8 mouse cellular contexts compared by ENCODE assay signal in genomic region chr1:180944553-180944952, GRCm38 (mm10). TPM values are rescaled to one million over a fixed set of nuclear protein-coding genes. Genes with fewer than 3 reads are reported as not detected.
DNase-seq lines count a peak whose midpoint lies in the region; ATAC-seq and TF ChIP-seq lines count a peak whose summit lies in the region.

No protein-coding gene starts in this region.

- peaks cover 53% of the 10 kb centered on the region for H3K4me1 ChIP-seq in limb, embryonic 15.5 days
- H3K4me1 ChIP-seq in small intestine, adult 2 months (ENCODE audit: control insufficient read depth, insufficient read depth, insufficient read length, low read length) = peaks cover 29% of the 10 kb centered on the region

- no peaks in the 10 kb centered on the region for H3K27me3 ChIP-seq in limb, embryonic 15.5 days
- H3K27me3 ChIP-seq in small intestine, adult 2 months (ENCODE audit: control insufficient read depth, insufficient read depth, low read length) = no peaks in the 10 kb centered on the region

- no peak overlapping the region for H3K9ac ChIP-seq in limb, embryonic 15.5 days

- peak overlapping the region; percentile 94 for H3K27ac ChIP-seq in limb, embryonic 15.5 days
- H3K27ac ChIP-seq in small intestine, adult 2 months (ENCODE audit: insufficient read depth, low read depth, low read length) = peak overlapping the region; percentile 46; the same call in 1 of the 2 replicates

- TF ChIP-seq CTCF in small intestine, adult 2 months (IDR thresholded peaks at IDR 0.05; ENCODE audit: extremely low read depth, insufficient read length, insufficient replicate concordance, low read depth, low read length) = no peak

- no peak for TF ChIP-seq POLR2A in small intestine, adult 2 months (IDR thresholded peaks at IDR 0.05; ENCODE audit: low read depth, low read length)

- 69% methylated on average over 4 of the region's 4 CpGs for WGBS in limb, embryonic 15.5 days
- 64% methylated on average over 4 of the region's 4 CpGs for WGBS in small intestine, adult 2 months

- H3K4me3 ChIP-seq in limb, embryonic 15.5 days = peak overlapping the region; percentile 24; the same call in 1 of the 2 replicates
- no peak overlapping the region for H3K4me3 ChIP-seq in small intestine, adult 2 months (ENCODE audit: low read depth, low read length)

- H3K9me3 ChIP-seq in limb, embryonic 15.5 days = no peaks in the 10 kb centered on the region

- H3K4me2 ChIP-seq in limb, embryonic 15.5 days = peak overlapping the region; percentile 44

- H3K36me3 ChIP-seq in limb, embryonic 15.5 days = peaks cover 20% of the 10 kb centered on the region
- peaks cover 5% of the 10 kb centered on the region; the same call in 1 of the 2 replicates for H3K36me3 ChIP-seq in small intestine, adult 2 months (ENCODE audit: control insufficient read depth, insufficient read depth, low read length)

- ATAC-seq in limb, embryonic 15.5 days (ENCODE audit: insufficient number of reproducible peaks, low FRiP score, low TSS enrichment, low read depth) = no peak

- DNase-seq in layer of hippocampus, adult 9-11 months = peak; percentile 43
- no peak for DNase-seq in layer of hippocampus, adult 11-12 months (ENCODE audit: low spot score)
- peak; percentile 34 to 59 for DNase-seq in adrenal gland, postnatal 36 days
- no peak for DNase-seq in urinary bladder, postnatal 10 days (ENCODE audit: low spot score)
- no peak for DNase-seq in gastrocnemius, postnatal 10 days
- no peak for DNase-seq in B cell, adult 2 months

RNA-seq across cellular contexts. Expression of gene Tmem63a, which starts 2.4 kb away (rescaled TPM):
- 10 to 100 TPM; 52.6 to 80.8 TPM for total RNA-seq in adrenal gland, postnatal 36 days (2021)
- 26.9 and 28.2 TPM in 2 replicates for polyA plus RNA-seq in limb, embryonic 15.5 days (2015; fragmentation: Nextera tagmentation; extraction: Ambion mirVana)
- 23.5 and 31.9 TPM in 2 replicates for polyA plus RNA-seq in small intestine, adult 2 months (2012; rRNA removed)
- total RNA-seq in gastrocnemius, postnatal 10 days (2021) = 10 to 100 TPM; 13.2 to 16.2 TPM

RNA-seq across cellular contexts. Expression of gene Lefty1, which starts 9.7 kb away (rescaled TPM):
- total RNA-seq in adrenal gland, postnatal 36 days (2021) = 1 to 10 TPM; 3.4 to 9.0 TPM
- polyA plus RNA-seq in limb, embryonic 15.5 days (2015; fragmentation: Nextera tagmentation; extraction: Ambion mirVana) = 3.8 and 4.0 TPM in 2 replicates
- 6.3 and 7.1 TPM in 2 replicates for polyA plus RNA-seq in small intestine, adult 2 months (2012; rRNA removed)
- total RNA-seq in gastrocnemius, postnatal 10 days (2021) = 1 to 10 TPM in 1 of 2 experiments, under 1 TPM in 1; 0.59 to 1.2 TPM

RNA-seq across cellular contexts. Expression of gene Pycr2, which starts 40.5 kb away (rescaled TPM):
- 10 to 100 TPM; 42.9 to 45.6 TPM for total RNA-seq in adrenal gland, postnatal 36 days (2021)
- polyA plus RNA-seq in limb, embryonic 15.5 days (2015; fragmentation: Nextera tagmentation; extraction: Ambion mirVana) = 93.9 and 102 TPM in 2 replicates
- polyA plus RNA-seq in small intestine, adult 2 months (2012; rRNA removed) = 21.8 and 23.2 TPM in 2 replicates
- 10 to 100 TPM; 19.9 to 20.6 TPM for total RNA-seq in gastrocnemius, postnatal 10 days (2021)

RNA-seq across cellular contexts. Expression of gene Lefty2, which starts 51.6 kb away (rescaled TPM):
- total RNA-seq in adrenal gland, postnatal 36 days (2021) = 1 to 10 TPM in 1 of 2 experiments, under 1 TPM in 1; 0.43 to 1.2 TPM
- 0.28 TPM in 1 of 2 replicates, not detected in the other for polyA plus RNA-seq in limb, embryonic 15.5 days (2015; fragmentation: Nextera tagmentation; extraction: Ambion mirVana)
- polyA plus RNA-seq in small intestine, adult 2 months (2012; rRNA removed) = not detected in 2 replicates
- not detected for total RNA-seq in gastrocnemius, postnatal 10 days (2021)

Comparison
In these comparisons a context has a peak if more than half of its experiments do, and no peak if none do; other contexts are left out.
1. DNase-seq: peak in layer of hippocampus, adult 9-11 months (single experiment) and adrenal gland, postnatal 36 days (2 of 2); none in layer of hippocampus, adult 11-12 months (single experiment), urinary bladder, postnatal 10 days (single experiment), gastrocnemius, postnatal 10 days (single experiment) and B cell, adult 2 months (0 of 2).